Mouse (Mus musculus) pancreas, adult 10 weeks (tissue): ENCODE data around the gene Slc25a28. TPM values are rescaled to one million over a fixed set of nuclear protein-coding genes. Genes with fewer than 3 reads are reported as not detected.

ENCODE experiments used
- polyA plus RNA-seq: library from polyadenylated mRNA; stranded (reverse); fragments of 350-450 nt; fragmentation: Illumina TruSeq; extraction: RNeasy Lipid Tissue Mini Kit (QIAGEN cat#74804); gene quantifications from one replicate; pipeline ENCODE4 v1.2.3, GENCODE M21; 2015; ENCODE audit warnings: low read depth, low replicate concordance; ENCODE audit not compliant: insufficient read depth

The Slc25a28 gene
- 38.0 TPM for polyA plus RNA-seq

GRCm38 (mm10) chr19:43674730-43675524 lies at the start of gene Slc25a28:
Gene Slc25a28, minus strand, starts transcription at chr19:43674881.

GRCm38 (mm10) chr19:43689419-43690246 lies 15.0 kb upstream of the Slc25a28 start, which contains the start of gene Entpd7:
Gene Entpd7, plus strand, starts transcription at chr19:43689672.

Other genes with a start within 250 kb of the Slc25a28 start
- 0.46 TPM for gene Cnnm1, start 234.4 kb downstream of the Slc25a28 start, polyA plus RNA-seq
- 9.6 TPM for gene Got1, start 150.3 kb downstream of the Slc25a28 start, polyA plus RNA-seq
- gene Nkx2-3, start 62.6 kb downstream of the Slc25a28 start, polyA plus RNA-seq: 3.1 TPM
- gene Entpd7, start 14.8 kb upstream of the Slc25a28 start, polyA plus RNA-seq: 3.5 TPM
- 3.3 TPM for gene Cutc, start 78.1 kb upstream of the Slc25a28 start, polyA plus RNA-seq
- gene Cox15, start 78.1 kb upstream of the Slc25a28 start, polyA plus RNA-seq: 2.5 TPM
- gene Abcc2, start 107.3 kb upstream of the Slc25a28 start, polyA plus RNA-seq: not detected